Mouse (Mus musculus) adrenal gland (tissue): ENCODE measurements around the gene Lpp.

ENCODE experiments used
- intact Hi-C: fragments of 180-260 bp; cut with DNase I; formaldehyde crosslinking; loops from one replicate; pipeline ENCODE4 v1.15.1; 2025
- long read RNA-seq, 2 experiments: library from polyadenylated mRNA; unstranded; transcript quantifications; one replicate each; pipeline ENCODE4 v2.0.0; 2020; ENCODE audit warnings: borderline replicate concordance in 1 of 2; ENCODE audit not compliant: insufficient replicate concordance in 1 of 2

Gene Lpp
- long read RNA-seq, experiment 1, full-length matches to known transcripts, result 1 of 18 reads
- long read RNA-seq, experiment 1, partial matches to known transcripts, result 2 of 18 reads
- long read RNA-seq, experiment 1, other reads (novel, unspliced or antisense), result 15 of 18 reads
- long read RNA-seq, experiment 2, full-length matches to known transcripts, result 4 of 23 reads
- long read RNA-seq, experiment 2, partial matches to known transcripts, result 2 of 23 reads
- long read RNA-seq, experiment 2, other reads (novel, unspliced or antisense), result 17 of 23 reads

DNA sequence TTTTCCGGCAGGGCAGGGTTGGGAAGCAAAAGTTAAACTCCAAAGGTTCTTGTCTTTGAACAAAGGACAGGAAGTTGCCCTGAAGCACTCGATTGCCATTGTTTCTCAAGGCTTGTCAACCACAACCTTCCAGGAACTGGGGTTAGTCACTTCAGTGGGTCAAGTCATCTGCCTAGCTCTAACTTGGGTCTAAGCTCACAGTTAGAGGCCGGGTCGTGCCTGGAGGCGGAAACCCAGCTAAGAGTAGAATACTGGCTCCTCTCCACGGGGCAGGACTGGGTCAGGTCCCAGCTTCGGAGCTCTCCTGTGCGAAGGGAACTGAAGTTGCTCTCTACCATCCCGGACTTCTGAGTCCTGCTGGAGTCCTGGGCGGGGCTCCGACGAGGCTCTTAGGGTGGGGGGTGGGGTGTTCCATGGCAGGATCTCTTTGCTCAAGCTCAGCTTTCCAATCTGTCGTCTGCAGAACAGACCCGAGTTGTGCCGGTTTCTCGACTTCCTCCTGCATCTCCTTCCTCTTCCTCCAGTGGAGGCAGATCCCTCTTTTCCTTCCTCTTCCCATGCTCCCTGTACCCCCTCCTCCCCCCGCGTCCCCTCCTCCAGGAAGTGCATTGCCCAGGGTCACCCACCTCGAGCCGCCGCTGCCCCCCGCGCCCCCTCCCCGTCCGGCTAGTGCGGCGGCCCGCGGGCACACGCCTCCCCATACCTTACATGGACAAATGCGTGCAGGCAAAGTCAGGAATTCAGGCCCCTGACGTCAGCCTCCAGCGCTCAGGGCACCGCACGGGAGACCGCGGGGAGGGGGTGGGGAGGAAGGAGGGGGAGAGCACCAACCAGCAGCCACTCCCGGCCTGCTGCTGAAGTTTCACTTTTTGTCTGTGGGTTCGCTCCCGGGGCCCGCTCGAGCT, at the start of gene Lpp:
TSS of gene Lpp (plus strand) at position 857 of the 905 bp plus-strand sequence.
- intact Hi-C loops, result loop anchor here (2.0 to 5.0 kb wide), 2 partner anchors 402 to 669 kb away; no protein-coding TSS in a partner anchor

DNA sequence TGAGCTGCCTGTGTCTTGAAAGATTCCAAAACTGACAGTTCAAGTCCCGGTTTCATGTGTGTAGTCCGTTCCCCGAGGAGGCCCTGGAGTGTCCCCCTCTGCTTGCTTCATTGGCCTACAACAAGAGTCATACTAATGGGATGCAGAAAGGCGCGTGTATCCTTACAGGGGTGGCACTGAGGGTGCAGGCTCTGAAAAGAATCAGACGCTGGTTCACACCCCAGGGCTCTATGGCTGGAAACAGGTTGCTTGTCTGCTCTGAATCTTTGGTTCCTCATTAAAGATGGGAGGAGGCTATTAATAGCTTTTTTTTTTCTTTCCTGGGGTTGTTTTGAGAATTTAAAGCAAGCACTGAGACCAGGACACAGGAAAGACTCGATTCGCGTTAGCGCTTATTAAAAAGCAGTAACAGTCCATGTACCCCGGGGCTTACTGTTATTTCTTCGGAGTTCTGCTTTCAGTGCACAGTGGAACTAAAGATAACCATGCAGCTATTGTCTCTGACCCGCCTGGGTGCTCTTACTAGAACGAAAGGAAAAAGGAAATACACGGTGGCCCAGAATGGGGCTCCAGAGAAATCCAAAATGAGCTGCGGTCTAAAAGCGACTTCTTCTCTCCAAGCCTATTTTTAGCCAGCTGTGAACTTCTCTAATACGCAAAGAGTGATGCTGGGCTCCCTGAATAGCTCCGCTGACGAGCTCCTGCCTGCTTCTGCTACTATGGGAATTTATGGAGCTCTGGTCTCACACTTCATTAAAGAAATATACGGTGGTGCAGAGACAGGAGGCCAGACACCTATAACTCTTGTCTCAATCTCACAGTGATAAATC, 45.5 kb upstream of the Lpp start:
- intact Hi-C loops, result no loop called here

DNA sequence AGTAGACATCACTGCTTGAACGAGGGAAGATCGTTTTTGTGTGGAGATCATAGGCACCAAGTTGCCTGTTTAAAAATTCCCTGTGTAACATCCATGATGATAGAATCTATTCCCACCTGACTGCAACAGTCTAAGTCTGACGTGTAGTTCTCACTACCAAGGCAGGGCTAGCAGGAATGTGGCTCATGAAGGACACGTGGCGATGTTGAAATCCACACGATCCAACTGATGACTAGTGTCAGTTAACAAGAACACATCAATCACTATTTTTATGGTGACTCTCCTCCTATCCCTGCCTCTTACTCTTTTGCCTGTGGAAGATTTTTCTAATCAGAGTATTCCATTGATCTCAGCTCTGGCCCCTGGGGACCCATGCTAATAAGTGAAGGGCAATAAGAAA, 43.0 kb upstream of the Lpp start:
- intact Hi-C loops, result no loop called here

DNA sequence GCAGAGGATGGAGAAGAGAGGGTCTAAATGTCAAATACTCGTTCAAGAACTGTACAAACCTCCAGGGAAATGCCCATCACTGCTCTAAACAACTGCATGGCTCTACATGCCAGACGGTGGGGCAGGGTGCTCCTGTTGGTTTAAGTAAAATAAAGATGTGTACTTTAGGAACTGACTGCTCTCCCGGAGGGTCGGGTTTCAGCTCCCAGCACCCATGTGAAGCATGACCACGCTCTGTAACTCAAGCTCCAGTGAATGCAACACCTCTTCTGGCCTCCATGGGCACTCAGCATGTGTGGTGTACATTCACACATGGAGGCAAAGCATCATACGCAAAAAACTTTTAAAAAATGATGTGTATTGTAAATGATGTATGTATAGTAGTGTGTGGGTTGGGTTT, 42.6 kb upstream of the Lpp start:
- intact Hi-C loops, result no loop called here

DNA sequence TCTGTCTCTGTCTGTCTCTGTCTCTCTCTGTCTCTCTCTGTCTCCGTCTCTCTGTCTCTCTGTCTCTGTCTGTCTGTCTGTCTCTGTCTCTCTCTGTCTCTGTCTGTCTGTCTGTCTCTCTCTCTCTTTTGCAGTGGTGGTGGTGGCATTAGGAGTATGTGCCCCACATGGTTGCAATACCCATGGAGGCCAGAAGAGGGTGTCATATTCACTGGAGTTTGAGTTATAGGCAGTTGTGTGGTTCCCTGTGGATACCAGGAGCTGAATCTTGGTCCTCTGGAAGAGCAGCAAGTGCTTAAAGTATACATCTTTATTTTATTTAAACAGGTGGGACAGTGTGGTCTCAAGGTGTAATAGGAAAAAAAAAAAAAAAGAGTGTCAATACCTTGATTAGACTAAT, 41.5 kb upstream of the Lpp start:
- intact Hi-C loops, result no loop called here

DNA sequence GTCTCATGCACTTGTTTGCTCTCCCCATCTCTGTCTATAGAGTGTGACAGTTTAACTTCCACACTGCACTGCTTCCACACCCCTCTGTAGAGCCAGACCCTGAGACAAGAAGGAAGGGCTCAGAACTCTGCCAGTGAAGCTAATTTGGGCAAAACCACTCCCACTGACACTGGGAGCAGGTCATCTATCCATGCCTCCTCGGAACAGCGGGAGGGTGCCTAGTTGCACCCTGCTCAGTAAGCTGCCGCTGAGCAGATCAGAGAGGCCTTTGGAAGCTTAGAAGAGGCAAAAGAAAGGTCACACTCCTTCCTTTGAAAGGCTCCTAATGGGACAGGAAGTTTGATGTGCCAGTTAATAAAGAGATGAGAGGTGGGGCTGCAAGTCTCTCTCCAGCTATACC, 39.5 kb upstream of the Lpp start:
- intact Hi-C loops, result no loop called here

DNA sequence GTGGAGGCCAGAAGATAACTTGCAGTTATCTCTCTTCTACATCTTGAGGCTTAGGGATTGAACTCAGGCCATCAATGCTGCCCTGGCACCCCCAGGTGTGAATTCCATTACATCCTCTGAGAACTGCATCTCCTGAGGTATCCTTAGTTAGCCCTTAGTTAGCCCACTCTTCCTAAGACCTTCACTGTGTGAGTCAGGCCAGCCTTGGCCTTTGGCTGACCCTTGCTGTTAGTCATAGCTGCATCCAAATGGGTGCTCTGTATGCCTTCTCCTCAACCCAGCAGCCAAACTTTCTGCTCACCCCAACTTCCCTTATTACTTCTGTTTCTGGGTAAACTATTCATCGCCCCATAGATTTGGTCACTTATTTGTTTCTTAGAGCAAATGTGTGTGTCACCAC, 31.6 kb upstream of the Lpp start:
- intact Hi-C loops, result no loop called here

DNA sequence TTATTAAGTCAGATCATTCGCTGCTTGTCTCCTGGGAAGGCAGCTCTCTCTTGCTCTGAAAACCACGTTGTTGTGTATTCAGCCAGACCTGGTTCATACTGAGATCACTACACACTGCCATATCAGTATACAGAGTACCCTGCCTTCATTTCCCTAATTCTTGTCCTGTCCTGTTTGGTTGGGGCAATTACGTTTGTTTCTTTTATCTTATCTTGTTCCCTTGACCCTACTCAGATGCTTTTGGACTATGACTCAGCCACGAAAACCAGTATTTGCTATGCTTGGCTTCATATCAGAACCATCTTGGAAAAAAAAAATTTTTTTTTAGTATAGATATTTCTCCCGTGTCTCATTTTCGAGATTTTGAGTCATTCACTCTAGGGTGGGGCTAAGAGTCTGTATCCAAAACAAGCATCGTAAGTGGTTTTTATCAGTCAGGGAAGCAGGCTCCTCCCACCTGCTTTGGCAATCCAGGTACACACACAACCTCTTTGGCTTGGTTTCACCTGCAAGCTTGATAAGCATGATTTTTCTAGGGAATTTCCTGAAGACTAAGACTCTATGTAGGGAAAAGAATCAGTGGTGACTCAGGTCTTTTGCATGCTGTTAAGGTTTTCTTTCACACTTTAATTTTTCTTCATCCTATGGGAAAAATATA, 29.1 kb upstream of the Lpp start:
- intact Hi-C loops, result no loop called here

DNA sequence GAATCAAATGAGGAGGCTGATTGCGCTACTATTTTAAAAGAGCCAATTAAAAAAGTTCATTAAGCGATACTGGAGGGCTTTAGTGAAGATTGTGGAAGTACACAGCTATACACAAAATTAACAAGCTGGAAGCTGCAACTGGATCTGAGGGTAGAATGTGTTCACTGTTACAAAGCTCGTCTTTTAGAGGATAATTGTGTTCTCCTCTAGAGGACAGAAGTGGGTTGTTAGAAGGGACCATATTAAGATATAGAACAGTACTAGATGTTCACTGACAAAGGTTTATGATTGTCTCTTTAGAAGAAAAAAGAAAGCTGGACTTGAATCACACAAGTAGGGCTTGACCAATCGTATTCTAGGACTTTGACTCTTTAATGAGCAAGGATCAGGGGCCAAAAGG, 27.4 kb upstream of the Lpp start:
- intact Hi-C loops, result no loop called here

DNA sequence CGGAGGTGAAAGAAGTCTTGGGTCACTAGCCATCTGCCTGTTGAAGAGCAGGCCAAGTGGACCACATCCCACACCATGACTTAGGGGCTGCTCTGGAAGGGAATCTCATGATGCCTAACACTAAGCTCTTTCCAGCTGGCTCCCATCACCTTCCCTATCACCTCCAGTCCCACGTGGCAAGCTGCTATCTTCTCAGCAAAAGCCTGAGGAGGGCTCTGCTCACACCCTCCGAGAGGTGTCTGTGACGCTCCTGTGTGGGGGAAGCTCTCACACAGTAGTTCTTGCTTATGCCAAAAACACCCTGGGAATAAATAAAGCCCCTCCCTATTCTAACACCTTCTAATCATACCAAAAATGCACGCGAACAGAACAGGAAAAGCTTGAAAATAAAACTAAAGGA, 26.2 kb upstream of the Lpp start:
- intact Hi-C loops, result no loop called here

DNA sequence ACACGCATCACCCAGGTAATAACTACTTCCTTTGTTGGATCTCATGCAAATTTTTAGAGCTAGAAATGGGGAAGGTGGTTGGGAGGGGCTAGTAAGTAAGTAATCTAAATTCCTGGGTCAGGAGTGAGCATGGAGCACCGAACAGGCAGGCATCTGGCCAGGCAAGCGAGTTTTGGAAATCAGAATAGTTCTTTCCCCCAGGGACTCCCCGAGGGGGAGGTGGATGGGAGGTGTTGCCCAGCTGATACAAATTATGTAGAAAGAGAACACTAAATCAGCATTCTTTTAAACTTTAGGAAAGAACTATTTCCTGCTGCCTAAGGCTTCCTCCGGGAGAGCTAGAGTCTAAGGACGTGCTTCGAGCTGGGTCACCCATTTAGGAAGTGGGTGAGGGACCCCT, 25.8 kb upstream of the Lpp start:
- intact Hi-C loops, result no loop called here

DNA sequence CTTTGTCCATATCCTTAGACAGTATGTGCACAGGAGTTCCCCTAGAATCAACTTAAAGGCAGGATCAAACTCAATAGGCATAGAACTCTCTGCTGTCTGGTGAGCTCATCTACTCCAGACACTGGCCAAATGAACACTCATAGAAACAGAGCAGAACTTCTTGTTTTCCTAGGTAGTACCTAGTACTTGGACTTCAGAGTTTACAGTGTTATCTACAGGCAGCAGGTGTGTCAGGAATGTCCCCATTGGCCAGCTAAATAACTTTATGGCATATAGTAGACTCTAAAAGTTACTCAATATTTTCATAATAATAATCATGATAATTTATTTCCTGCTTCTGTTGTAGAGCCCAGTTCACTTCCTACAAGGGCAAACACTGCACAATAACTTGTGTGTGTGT, 16.8 kb upstream of the Lpp start:
- intact Hi-C loops, result no loop called here

DNA sequence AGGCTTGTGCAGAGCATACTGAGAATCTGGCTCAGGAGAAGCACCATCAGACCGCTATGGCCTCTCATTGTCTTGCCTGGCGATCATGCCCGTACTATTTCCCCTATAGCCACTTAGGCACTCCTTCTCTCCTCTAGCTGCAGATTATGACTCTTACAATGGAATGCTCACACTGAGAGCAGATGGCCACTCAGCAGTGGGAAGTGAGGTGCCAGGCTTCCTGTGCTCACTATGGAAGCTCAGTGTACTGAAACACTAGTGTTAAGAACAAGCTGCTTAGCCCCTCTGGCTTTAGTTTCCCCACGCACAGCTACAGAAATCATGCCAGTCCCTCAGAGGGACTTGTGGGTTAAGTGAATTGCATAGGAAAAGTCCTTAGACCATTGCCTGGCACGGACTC, 2.7 kb upstream of the Lpp start:
- intact Hi-C loops, result loop anchor here (5.0 kb wide), 1 partner anchor 672 kb away; no protein-coding TSS in a partner anchor

DNA sequence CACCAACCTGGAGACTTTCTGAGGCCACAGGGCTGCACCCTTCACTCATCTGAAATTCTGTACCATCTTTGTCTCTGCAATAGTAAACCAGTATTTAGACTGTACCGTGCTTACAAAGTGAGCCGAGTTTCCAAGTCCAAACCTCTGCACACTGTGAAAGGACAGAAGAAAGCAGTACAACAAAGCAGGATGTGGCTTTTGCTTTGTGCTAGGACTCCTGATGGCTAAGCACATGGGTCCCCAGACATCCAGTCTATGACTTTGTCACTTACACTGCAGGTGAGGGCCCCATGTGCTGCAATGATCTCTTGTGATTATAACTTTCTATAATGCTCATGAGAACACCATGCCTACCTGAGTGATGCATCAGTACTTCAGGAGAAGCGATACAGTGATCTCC, 2.2 kb upstream of the Lpp start:
- intact Hi-C loops, result loop anchor here (5.0 kb wide), 1 partner anchor 671 kb away; no protein-coding TSS in a partner anchor

DNA sequence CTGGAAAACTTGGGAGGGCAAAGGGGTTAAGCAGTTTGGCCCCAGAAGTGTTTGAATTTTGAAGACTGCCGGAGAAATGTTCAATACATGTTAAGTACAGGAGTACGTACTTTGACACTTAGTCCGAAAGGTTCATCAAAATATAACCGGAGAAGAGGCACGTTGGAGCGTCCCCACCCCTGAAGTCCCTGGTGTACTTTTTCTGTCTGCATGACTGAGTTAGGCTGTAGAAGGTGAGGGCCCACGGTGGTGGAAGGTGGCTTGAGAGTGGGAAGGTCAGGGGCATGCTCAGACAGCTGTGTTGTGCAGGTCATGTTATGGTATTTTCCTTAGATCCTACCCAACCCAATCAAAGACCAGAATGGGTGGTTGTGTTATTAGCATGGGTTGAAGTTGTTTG, 1.4 kb upstream of the Lpp start:
- intact Hi-C loops, result loop anchor here (2.0 to 5.0 kb wide), 2 partner anchors 401 to 670 kb away; no protein-coding TSS in a partner anchor

DNA sequence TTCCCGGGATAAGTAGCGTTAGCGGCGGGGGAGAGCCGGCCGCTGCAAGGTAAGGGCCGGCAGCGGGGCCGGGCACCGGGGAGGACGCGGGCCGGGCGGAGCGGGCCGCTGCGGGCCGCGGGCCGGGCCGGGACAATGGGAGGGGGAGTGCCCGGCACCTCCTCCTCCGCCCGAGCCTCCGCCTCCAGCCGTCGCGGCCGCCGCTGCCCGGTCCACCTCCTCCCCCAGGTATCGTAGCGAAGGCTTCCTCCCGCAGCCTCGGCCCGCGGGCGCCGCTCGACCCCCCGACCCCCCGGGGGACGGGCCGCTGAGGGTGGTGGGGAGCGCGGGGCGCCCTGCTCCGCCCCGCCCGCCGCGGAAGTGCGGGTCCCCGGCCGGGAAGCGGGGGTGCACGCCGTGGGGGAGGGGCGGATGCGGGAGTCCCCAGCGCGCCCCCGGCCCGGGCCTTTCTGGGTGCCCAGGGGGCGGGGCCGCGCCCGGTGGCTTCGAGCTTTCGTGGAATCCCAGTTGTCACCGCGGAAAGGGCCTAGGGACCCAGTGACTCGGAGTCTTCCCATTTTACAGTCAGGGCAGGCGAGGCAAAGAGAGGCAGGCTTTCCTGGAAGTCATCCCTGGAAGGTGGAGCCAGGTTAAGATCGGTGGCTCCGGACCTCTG, 376 bp downstream of the Lpp start:
- intact Hi-C loops, result loop anchor here (2.0 to 5.0 kb wide), 2 partner anchors 403 to 669 kb away; no protein-coding TSS in a partner anchor

DNA sequence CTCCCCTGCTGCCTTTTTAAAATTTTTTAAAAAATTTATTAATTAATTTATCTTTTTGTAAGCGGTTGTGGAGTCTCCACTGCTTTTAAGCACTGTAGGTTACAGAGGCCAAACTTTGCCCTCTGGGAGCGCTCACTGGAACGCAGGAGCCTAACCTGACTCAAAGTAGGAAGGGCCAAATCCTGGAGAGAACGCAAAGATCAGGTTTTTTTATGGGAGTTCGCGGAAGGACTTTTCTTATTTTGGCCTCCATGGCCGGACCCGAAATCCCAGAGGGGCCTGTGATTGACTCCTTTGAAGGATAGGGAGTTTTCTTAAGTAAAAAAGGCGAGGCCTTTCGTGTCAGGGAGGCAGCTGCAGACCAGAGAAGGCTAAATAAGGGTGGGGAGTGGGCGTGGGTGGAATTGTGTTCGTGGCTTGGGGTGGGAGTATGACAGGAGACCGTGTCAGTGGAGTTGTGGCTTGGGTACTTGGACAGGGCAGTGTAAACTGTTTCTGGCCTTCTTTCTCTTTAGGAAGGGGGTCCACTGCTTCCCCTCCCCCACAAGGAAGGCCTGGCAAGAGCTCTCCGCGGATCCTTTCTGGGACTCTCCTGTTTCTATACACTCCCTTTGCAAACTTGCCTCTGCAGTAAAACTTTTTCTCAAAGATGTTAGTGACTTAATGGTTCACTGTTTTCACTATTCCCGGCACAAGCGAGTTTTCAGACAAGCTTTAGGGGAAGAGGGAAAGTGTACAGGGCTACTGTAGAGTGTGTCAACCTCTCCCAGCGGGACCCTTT, 1.1 kb downstream of the Lpp start:
- intact Hi-C loops, result loop anchor here (5.0 kb wide), 1 partner anchor 668 kb away; no protein-coding TSS in a partner anchor

DNA sequence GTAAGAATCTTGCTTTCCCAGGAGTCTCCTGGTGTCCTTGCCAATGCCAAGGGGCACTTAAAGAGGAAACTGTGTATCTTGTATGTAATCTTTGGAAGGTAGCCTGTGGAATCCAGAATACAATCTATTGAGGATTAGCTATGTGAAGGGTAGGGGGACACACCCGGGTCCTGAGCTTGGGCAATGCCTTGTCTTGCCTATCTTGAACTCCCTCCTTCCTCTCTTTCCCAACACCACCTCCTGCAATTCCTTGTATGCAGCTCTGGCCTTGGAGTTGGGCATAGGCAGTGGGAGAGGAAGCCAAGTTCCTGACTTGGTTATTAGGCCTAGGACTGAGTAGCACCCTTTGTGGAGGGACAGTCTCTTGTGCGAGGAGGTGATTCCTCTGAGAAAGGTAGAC, 1.8 kb downstream of the Lpp start:
- intact Hi-C loops, result no loop called here

DNA sequence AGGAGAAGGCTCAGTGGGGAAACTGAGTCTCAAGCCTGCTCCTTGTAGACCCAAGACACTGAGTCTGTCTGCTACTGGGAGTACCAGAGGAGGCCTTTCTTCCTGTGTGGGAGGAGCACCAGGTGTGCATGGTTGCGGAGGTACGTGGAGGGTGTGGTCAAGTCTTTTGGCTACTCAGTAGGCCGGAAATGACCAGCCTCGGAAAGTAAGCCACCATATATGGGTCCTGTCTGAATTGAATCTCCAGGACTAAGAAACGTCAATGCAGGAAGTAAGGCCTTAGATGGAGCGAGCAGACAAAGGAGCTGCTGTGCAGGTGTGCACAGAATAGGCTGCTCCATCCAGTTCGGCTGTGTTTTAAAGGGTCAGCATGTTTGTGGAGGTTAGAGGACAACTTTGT, 3.2 kb downstream of the Lpp start:
- intact Hi-C loops, result no loop called here

DNA sequence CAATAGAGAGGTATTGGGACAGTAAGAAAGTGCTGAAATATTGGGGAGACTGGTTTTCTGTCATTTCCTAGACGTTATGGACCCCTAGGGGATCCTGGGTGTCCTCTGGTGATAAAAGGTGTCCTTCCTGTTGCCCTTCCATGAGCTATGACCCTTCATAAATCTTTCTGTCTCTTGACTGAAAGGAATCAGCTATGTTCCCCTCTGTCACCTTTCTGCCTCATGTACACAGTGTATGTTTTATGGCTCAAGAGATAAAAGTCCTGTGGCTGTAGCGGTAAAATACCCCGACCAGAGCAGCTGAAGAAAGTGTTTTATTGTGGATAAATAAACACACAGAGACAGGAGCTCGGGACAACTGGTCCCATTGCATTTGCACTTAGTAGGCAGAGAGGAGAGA, 5.2 kb downstream of the Lpp start:
- intact Hi-C loops, result no loop called here
